Mouse (Mus musculus): Measurements from ENCODE around the gene Mrgprb2.

The Mrgprb2 gene

DNA sequence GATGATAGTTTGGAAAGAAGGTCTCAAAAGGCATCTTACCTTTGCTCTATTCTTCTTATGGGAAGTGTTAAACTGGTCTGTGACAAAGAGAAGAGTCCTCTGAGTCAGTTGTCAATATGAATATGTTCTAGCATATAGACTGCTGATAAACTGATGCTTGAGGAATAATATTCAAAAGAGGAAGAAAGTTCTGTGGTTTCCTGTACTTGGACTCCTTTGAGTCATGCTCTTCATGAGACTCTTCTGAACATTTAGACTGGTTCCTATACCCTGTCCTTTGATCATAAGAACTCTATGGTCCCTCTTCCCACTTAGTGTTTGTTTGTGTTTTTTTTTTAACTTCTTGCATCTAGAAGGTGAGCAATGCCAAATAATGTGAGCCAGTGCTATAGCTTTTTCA lies at the start of gene Mrgprb2:
Gene Mrgprb2 (minus strand): TSS at position 101 of the 400 bp plus-strand sequence.
- no peak for DNase-seq (ENCODE audit: low read depth, low spot score)

All from forelimb bud, embryonic 11.5 days (tissue).